Mouse (Mus musculus): ENCODE measurements around the gene Rgl3.

Rgl3 gene

GRCm38 (mm10) chr9:21948146-21948545 is 41.1 kb downstream of the Rgl3 start:
- no peak for DNase-seq (ENCODE audit: low spot score in 2 of 2)

- no peak for DNase-seq (ENCODE audit: low spot score in 2 of 2)
Measured at GRCm38 (mm10) chr9:21947540-21948130, 41.6 kb downstream of the Rgl3 start.

- no peak for DNase-seq (ENCODE audit: low spot score in 2 of 2)
Measured at GRCm38 (mm10) chr9:21944267-21944666, 45.0 kb downstream of the Rgl3 start.

GRCm38 (mm10) chr9:21943638-21944037 is 45.6 kb downstream of the Rgl3 start:
- DNase-seq (ENCODE audit: low spot score in 2 of 2) = no peak

GRCm38 (mm10) chr9:21943046-21943445 is 46.2 kb downstream of the Rgl3 start:
- no peak for DNase-seq (ENCODE audit: low spot score in 2 of 2)

- no peak for DNase-seq (ENCODE audit: low spot score in 2 of 2)
Measured at GRCm38 (mm10) chr9:21938234-21938855, 50.9 kb downstream of the Rgl3 start.

- peak in 1 of 2 experiments; percentile 72 for DNase-seq (ENCODE audit: low spot score in 2 of 2)
Measured at GRCm38 (mm10) chr9:21937711-21938175, 51.5 kb downstream of the Rgl3 start.

- peak; percentile 98 to 99 for DNase-seq (ENCODE audit: low spot score in 2 of 2)
Measured at GRCm38 (mm10) chr9:21936692-21937570, 52.3 kb downstream of the Rgl3 start, which contains the start of gene Plppr2. Gene Plppr2, plus strand, starts transcription at chr9:21937033.

- DNase-seq (ENCODE audit: low spot score in 2 of 2) = no peak
Measured at GRCm38 (mm10) chr9:21935466-21936131, 53.6 kb downstream of the Rgl3 start.

- DNase-seq (ENCODE audit: low spot score in 2 of 2) = no peak
Measured at GRCm38 (mm10) chr9:21934021-21934420, 55.2 kb downstream of the Rgl3 start.

GRCm38 (mm10) chr9:21932445-21933137 is 56.7 kb downstream of the Rgl3 start:
- no peak for DNase-seq (ENCODE audit: low spot score in 2 of 2)

- no peak for DNase-seq (ENCODE audit: low spot score in 2 of 2)
Measured at GRCm38 (mm10) chr9:21932006-21932405, 57.2 kb downstream of the Rgl3 start.

GRCm38 (mm10) chr9:21929208-21929607 is 60.0 kb downstream of the Rgl3 start:
- no peak for DNase-seq (ENCODE audit: low spot score in 2 of 2)

GRCm38 (mm10) chr9:21927208-21927753 is 62.0 kb downstream of the Rgl3 start, which contains the start of the genes Ccdc159 and Tmem205:
Gene Ccdc159, plus strand, starts transcription at chr9:21927471.
Gene Tmem205, minus strand, starts transcription at chr9:21927556.
- DNase-seq (ENCODE audit: low spot score in 2 of 2) = peak; percentile 90 to 94

GRCm38 (mm10) chr9:21926784-21927183 is 62.5 kb downstream of the Rgl3 start:
- peak in 1 of 2 experiments; percentile 31 for DNase-seq (ENCODE audit: low spot score in 2 of 2)

- no peak for DNase-seq (ENCODE audit: low spot score in 2 of 2)
Measured at GRCm38 (mm10) chr9:21926155-21926554, 63.1 kb downstream of the Rgl3 start.

GRCm38 (mm10) chr9:21925506-21925905 is 63.7 kb downstream of the Rgl3 start:
- no peak for DNase-seq (ENCODE audit: low spot score in 2 of 2)

GRCm38 (mm10) chr9:21925034-21925433 is 64.2 kb downstream of the Rgl3 start:
- DNase-seq (ENCODE audit: low spot score in 2 of 2) = no peak

GRCm38 (mm10) chr9:21924099-21924493 is 65.2 kb downstream of the Rgl3 start:
- DNase-seq (ENCODE audit: low spot score in 2 of 2) = peak in 1 of 2 experiments; percentile 23

- no peak for DNase-seq (ENCODE audit: low spot score in 2 of 2)
Measured at GRCm38 (mm10) chr9:21923490-21924098, 65.7 kb downstream of the Rgl3 start.

All from right cerebral cortex, adult 2 months (tissue).